Mouse (Mus musculus) c-Kit-positive CD71-negative TER-119-negative erythroid progenitor cells, embryonic 14.5 days (primary cell): Measurements from ENCODE around the gene Comtd1.

Experiments
- DNase-seq: peaks from one replicate; pipeline ENCODE4 v3.0.0-alpha.2; 2013; ENCODE audit warnings: low read depth

The Comtd1 gene

DNA sequence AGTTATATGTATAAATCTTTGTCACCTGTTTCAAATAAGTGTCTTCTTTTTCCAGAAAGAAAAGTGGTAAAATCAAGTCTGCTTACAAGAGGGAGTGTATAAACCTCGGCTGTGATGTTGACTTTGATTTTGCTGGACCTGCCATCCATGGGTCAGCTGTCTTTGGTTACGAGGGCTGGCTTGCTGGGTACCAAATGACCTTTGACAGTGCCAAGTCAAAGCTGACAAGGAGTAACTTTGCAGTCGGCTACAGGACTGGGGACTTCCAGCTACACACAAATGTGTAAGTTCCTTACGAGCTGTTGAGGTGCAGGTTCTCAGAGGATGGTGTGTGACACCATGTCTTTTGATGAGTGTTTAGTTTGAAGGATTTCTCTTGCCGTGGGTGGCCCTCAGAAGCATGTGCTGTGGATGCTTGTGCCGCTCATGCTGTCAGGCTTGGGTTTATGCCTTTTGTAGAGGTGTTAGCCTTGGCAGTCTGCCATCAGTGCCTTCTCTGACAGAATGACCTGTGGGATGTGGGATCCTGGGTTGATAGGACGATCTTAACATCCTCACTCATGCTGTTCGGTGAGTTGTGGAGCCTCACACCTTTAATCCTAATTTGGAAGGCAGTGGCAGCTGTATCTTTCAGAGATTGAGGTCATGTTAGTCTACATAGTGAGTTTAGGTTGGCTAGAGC is 10.3 kb downstream of the Comtd1 start:
- DNase-seq: no peak

DNA sequence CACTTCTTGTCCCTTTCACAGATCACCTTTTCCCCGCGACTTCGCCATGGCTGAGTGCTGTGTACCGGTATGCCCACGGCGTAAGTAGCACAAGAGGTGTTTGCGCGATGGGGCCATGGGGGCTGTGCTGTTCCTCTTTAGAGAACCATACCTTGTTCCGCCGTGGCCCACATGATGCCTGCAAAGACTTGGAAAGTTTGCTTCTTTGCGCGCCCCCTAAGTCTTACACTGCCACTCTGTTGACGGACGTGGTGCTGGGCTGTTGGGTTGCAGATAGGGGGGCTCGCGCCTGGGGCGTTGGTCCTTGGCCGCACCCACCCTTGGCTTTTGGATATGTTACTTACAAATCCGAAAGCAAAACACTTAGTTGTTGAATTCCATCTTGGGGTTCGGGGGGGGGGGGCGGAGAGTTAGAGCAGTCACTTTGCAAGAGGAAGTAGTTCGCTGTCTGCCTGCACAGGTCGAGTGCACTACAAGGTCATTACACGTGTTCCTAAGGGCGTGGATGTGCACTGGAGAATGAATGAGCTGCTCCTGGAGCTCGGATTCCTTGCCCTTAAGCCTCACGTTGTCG is 16.9 kb downstream of the Comtd1 start:
- DNase-seq: no peak

DNA sequence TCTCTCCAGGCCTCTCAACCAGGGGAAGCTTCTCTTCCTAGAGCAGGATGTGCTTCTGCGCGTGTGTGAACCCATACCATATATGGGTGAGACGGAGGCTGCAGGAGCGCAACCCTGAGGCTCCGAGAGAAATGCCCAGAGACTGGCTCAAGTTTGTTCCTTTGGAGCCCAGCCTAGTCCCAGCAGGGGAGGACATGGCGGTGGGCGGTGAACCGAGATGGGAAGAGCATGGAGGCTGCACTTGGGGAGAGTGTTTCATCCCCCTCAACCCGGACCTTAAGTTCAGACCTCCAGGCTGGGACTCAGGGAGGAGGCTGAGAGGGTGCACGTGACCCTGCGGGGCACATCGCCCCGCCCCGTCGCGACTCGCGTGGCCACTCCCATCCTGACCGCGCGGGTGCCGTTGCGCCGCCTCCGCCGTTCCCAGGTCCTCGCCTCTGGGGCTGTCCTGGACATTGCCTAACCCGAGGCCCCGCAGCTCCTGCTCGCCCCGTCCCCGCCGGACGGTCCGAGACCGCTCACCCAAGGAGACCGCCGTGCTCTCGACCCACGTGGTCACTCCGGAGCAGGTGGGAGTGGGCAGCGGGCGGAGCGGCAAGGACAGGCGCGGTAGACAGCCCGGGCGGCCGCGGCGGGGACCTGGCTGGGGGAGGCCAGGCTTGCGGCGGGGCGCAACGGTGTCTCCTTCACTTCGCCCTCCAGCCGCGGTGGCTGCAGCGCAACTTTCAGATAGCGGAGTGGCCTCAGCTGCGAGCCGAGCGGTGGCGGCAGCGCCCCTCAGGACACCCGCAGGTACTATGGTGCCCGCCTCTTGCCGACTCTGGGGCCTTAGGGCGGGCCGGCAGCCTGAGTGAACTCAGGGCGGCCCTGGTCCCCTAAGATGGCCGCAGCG is 17.7 kb downstream of the Comtd1 start:
- peak; percentile 87 for DNase-seq

DNA sequence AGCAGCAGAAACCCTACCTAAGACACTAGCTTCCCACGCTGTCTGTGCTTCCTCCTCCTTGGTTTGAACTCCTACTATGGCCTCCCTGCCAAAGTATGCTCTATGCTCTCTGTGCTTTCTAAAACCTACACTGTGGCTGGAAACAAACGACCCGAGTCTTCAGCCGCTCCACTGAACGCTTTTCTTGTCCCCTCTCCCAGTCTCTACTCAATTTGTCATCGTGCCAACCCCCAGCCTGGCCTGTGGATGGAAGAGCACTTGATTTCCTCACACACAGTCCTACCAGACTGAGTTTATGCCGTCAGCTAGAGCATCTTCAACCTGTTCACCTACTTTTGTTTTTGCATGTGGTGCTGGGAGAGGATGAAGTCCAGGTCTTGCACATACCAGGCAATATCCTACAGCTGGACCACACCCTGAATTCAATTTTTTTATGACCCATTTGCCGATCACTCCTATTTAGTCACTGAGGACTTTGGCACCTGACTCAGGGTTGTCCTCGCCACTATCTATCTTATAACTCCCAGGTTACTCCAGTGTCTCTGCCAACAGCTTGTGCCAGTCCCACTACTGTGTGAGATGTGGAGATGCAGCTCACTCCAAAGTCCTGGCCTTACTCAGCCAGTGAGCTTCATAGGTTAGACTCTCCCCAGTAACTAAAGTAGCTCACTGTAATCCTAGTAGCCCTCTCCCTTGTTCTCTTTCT is 22.8 kb downstream of the Comtd1 start:
- no peak for DNase-seq

DNA sequence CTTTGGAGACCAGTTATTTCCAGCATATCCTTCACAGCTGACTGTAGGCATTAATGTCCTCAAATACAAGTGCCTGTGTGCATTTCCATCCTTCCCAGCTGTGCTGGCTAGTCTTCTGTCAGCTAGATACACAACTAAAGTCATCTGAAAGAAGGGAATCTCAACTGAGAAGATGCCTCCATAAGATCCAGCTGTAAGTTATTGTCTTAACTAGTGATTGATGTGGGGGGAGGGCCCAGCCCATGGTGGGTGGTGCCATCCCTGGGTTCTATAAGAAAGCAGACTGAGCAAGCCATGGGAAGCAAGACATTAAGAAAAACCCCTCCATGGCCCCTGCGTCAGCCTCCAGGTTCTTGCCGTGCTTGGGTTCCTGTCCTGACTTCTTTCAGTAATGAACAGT is 23.8 kb downstream of the Comtd1 start, which contains the start of gene Vdac2:
TSS of gene Vdac2 (plus strand) at position 301 of the 400 bp plus-strand sequence.
- DNase-seq: no peak

DNA sequence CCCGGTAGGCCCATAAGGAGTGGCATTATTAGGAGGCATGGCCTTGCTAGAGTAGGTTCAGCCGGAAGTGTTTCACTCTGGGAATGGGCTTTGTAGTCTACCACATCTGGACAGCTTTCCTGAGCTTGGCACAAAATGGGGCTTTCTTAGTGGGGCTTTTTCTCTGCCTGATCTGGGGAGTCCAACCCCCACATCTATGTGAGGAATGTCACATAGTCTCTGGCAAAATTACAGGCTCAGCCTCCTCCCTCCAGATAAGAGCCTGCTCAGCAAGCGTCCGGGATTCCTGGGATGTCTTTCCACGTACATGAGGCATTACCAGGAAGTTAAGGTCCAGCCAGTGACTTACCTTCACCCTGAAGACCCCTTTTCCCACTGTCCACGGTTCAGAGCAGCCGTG is 24.9 kb downstream of the Comtd1 start:
- no peak for DNase-seq

DNA sequence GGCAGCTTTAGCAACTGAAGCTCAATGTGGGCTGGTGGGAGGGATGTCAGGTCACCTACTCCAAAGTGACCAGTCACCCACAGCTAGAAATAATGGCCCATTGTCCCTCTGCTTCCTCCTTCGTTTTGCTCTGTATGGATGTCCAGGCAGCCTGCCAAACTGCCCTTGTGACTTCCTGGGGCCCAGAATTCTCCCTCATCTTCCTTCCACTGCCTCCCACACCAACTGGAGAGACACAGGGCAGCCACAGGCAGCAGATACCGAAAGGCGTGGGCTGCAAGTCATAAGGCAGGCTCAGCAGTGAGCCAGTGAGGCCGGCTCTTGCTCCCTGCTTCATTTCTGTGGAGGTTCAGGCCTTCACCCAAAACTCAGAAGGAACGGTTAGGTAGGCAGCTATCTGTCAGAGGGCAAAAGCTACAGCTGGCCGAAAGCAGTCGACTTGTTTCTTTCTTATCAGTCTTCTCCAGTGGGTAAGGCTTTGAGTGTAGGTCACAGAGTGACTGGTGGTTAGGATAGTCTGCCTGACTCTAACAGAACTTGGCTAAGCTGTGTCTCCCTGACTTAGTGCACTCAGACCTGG is 25.9 kb downstream of the Comtd1 start:
- DNase-seq: no peak

GRCm38 (mm10) chr14:21822307-21822706 is 26.5 kb downstream of the Comtd1 start:
- DNase-seq: no peak

- DNase-seq: no peak
Observed at GRCm38 (mm10) chr14:21820880-21821505, 27.8 kb downstream of the Comtd1 start.

DNA sequence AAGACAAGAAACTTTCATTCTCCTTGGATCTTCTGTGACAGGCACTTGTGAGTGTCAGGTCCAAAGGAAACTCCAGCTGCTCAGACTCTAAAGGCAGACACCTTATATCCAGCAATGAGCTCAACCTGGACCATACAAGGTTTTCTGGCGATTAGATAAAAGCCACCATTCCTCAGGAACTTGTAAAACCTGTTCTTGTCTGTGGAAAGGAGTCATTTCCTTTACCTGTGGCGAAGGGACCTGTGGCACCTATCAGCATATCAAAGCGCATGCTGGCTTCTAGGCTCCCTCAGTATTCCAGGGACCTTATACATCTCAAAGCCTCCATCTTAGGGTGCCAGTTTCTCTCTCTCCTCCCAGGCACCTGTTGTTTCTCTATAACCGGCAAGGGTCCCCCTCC is 31.3 kb downstream of the Comtd1 start:
- no peak for DNase-seq

DNA sequence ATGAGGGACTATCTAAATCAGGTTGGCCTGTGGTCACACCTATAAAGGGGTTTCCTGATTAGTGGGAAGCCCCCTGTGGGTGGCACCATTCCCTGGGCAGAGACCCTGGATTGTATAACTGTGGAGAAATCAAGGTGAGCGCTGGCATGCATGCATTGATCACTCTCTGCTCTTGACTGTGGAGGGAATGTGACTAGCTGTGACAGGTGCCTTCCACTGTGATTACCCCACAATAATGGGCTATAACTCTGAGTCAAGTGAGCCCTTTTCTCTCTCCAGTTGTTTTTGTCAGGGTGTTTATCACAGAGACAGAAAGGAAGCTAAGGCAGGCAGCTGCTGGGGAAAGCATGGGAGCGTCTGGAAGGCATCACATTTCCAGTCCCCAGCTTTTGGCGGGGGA is 32.5 kb downstream of the Comtd1 start:
- no peak for DNase-seq

GRCm38 (mm10) chr14:21814606-21815005 is 34.2 kb downstream of the Comtd1 start:
- no peak for DNase-seq

DNA sequence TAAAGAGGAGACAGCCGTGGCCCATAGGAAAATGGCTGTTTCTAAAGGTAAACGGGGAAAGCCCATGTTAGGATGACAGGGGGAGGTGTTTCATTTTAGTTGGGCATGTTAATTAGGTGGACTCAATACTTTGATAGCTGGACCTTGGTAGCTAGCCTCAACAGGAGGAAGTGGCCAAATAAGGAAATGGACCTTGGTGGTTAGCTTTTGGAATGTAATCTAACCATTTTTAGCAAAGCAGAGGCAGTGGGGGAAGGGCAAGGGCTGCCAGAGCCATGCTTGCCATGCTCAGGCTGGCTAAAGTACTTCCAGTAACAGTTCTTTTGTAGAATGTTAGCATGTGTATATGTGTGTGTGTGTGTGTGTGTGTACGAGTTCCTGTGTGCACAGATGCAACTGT is 34.9 kb downstream of the Comtd1 start:
- DNase-seq: no peak

GRCm38 (mm10) chr14:21813216-21813615 is 35.6 kb downstream of the Comtd1 start:
- no peak for DNase-seq

DNA sequence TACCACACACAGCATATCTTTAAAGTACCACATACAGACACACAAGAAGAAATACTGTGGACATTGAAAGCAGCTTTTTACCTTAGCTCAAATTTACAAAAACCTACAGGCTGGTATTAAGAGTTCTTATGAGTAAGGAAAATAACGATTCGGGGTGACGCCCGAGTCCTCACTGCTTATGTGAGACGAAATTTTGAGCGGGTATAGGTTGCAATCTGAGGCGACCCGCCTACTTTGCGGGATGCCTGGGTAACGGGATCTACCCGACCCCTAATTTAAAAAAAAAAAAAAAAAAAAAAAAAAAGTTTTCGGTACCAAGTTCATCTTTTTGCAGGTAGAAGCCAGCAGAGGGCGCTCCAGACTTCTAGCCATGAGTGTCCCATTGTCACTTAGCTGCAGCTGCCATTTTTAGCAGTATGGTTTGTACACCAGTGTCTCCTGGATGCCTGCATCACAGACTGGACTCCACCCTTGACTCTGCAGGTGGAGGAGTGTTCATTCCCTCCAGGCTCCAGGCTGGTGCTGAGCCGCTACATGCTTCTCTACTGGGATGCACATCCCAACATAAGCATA is 36.1 kb downstream of the Comtd1 start:
- DNase-seq: peak; percentile 71

- no peak for DNase-seq
Observed at GRCm38 (mm10) chr14:21811744-21812393, 36.9 kb downstream of the Comtd1 start.

DNA sequence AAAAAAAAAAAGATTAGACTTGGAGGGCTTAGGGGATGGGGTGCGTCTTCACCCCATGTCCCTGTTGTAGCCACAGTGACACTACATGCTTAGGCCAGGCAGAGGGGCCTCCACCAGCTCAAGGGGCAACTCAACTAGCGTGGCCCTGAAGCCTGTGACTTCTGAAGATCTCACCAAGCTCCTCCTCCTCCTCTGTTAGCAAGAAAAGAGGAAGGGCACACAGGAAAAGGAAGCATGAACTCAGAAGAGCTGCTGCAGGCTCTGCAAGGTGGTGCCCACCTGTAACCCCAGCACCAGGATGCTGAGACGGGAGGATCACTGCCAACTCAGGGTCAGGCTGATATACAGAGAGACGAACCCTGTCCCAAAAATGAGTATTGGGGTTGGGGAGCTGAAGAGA is 37.5 kb downstream of the Comtd1 start:
- DNase-seq: no peak

DNA sequence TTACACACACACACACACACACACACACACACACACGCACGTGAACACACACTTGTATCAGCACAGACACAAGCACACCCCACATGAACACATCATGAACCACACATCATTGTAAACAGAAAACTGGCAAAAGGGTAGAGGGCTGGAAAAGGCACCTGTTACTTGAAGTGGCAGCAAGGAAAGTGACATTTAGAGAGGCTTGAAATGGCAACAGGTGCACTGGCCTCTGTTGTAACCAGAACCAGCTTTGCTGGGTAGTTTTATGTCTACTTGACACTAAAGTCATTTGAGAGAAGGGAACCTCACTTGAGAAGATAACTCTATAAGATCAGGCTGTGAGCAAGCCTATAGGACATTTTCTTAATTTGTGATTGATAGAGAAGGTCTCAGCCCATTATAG is 39.4 kb downstream of the Comtd1 start:
- no peak for DNase-seq

- DNase-seq: no peak
Observed at GRCm38 (mm10) chr14:21808208-21808922, 40.4 kb downstream of the Comtd1 start.

- peak; percentile 41 for DNase-seq
Observed at GRCm38 (mm10) chr14:21806631-21807160, 42.1 kb downstream of the Comtd1 start.
